Mouse (Mus musculus) heart, postnatal 0 days (tissue): ENCODE data around the gene Pwwp2b.

ENCODE experiments used
- CTCF ChIP-seq: IDR thresholded peaks from 2 replicates; pipeline ENCODE4 v1.5.1; 2016; ENCODE audit warnings: antibody characterized with exemption, control low read depth, low read depth
- EP300 ChIP-seq: IDR thresholded peaks from 2 replicates; pipeline ENCODE4 v1.6.1; 2016; ENCODE audit warnings: antibody characterized with exemption, low read depth

GRCm38 (mm10) chr7:139251881-139252301 is 3.6 kb downstream of the Pwwp2b start:
- no peak for TF ChIP-seq CTCF
- TF ChIP-seq EP300: no peak
